Mouse (Mus musculus): ENCODE results near the gene Serbp1.
"Not testable (repeated sequence)": the region's sequence is repeated elsewhere in the genome, so short reads cannot be mapped to it uniquely, and the experiment has no call there.

Serbp1 gene

GRCm38 (mm10) chr6:67237977-67238376 lies at the start of gene Serbp1:
Gene Serbp1, plus strand, starts transcription at chr6:67238176.
- no peak for DNase-seq

GRCm38 (mm10) chr6:67193591-67193990 lies 44.4 kb upstream of the Serbp1 start:
- no peak for DNase-seq

GRCm38 (mm10) chr6:67194606-67195005 lies 43.4 kb upstream of the Serbp1 start:
- no peak for DNase-seq

- no peak for DNase-seq
Observed at GRCm38 (mm10) chr6:67195148-67195611, 42.8 kb upstream of the Serbp1 start.

- DNase-seq = no peak
Observed at GRCm38 (mm10) chr6:67196821-67197220, 41.2 kb upstream of the Serbp1 start.

- peak; percentile 37 to 68 for DNase-seq
Observed at GRCm38 (mm10) chr6:67198085-67198484, 39.9 kb upstream of the Serbp1 start.

GRCm38 (mm10) chr6:67200715-67201322 lies 37.2 kb upstream of the Serbp1 start:
- peak; percentile 76 to 86 for DNase-seq

GRCm38 (mm10) chr6:67205081-67206037 lies 32.6 kb upstream of the Serbp1 start:
- DNase-seq = no peak

GRCm38 (mm10) chr6:67212362-67212761 lies 25.6 kb upstream of the Serbp1 start:
- no peak for DNase-seq

GRCm38 (mm10) chr6:67213429-67214098 lies 24.4 kb upstream of the Serbp1 start:
- no peak for DNase-seq

- no peak for DNase-seq
Observed at GRCm38 (mm10) chr6:67217402-67217801, 20.6 kb upstream of the Serbp1 start.

GRCm38 (mm10) chr6:67217846-67218245 lies 20.1 kb upstream of the Serbp1 start:
- no peak for DNase-seq

- DNase-seq = no peak
Observed at GRCm38 (mm10) chr6:67218566-67218965, 19.4 kb upstream of the Serbp1 start.

GRCm38 (mm10) chr6:67219931-67220330 lies 18.0 kb upstream of the Serbp1 start:
- DNase-seq = not testable (repeated sequence)

- DNase-seq = no peak
Observed at GRCm38 (mm10) chr6:67220731-67221130, 17.2 kb upstream of the Serbp1 start.

GRCm38 (mm10) chr6:67223082-67223481 lies 14.9 kb upstream of the Serbp1 start:
- DNase-seq = no peak

GRCm38 (mm10) chr6:67223499-67223898 lies 14.5 kb upstream of the Serbp1 start:
- DNase-seq = no peak

- DNase-seq = peak in 1 of 2 experiments; percentile 10
Observed at GRCm38 (mm10) chr6:67226286-67226685, 11.7 kb upstream of the Serbp1 start.

- peak; percentile 68 to 78 for DNase-seq
Observed at GRCm38 (mm10) chr6:67228459-67229107, 9.4 kb upstream of the Serbp1 start.

- DNase-seq = no peak
Observed at GRCm38 (mm10) chr6:67229521-67229920, 8.5 kb upstream of the Serbp1 start.

- no peak for DNase-seq
Observed at GRCm38 (mm10) chr6:67229922-67230518, 8.0 kb upstream of the Serbp1 start.

GRCm38 (mm10) chr6:67230950-67231349 lies 7.0 kb upstream of the Serbp1 start:
- DNase-seq = no peak

Measured in cerebellum, postnatal 25 days (tissue).